Mouse (Mus musculus) kidney, postnatal 0 days (tissue): ENCODE measurements around the gene Gli3. TPM values are rescaled to one million over a fixed set of nuclear protein-coding genes. Genes with fewer than 3 reads are reported as not detected.

Source experiments
- ATAC-seq: fragments of 200-750 bp; cut with Nextera tagmentation; replicated peaks from 2 replicates; pipeline ENCODE4 v1.8.0; 2017; ENCODE audit warnings: low read depth, moderate number of reproducible peaks, moderate TSS enrichment, moderate library complexity; ENCODE audit not compliant: low FRiP score
- DNase-seq: peaks from one replicate; pipeline ENCODE4 v3.0.0-alpha.2; 2016; ENCODE audit warnings: low spot score
- H3K27ac ChIP-seq: fragments of 300-500 bp; sonication (generic); 2 replicates; pipeline ENCODE4 v1.5.1; 2014; ENCODE audit warnings: mild to moderate bottlenecking
- H3K27me3 ChIP-seq: fragments of 300-500 bp; sonication (generic); 2 replicates; pipeline ENCODE4 v1.6.1; 2014; ENCODE audit warnings: low read length, mixed read lengths; ENCODE audit not compliant: insufficient read depth
- H3K36me3 ChIP-seq: fragments of 300-500 bp; sonication (generic); 2 replicates; pipeline ENCODE4 v1.6.1; 2014; ENCODE audit warnings: low read length, mixed read lengths; ENCODE audit not compliant: insufficient read depth
- H3K4me1 ChIP-seq: fragments of 300-500 bp; sonication (generic); replicated peaks from 2 replicates; pipeline ENCODE4 v1.6.1; 2014; ENCODE audit warnings: antibody characterized with exemption, low read length, mixed read lengths; ENCODE audit not compliant: insufficient read depth
- H3K4me2 ChIP-seq: fragments of 300-500 bp; sonication (generic); 2 replicates; pipeline ENCODE4 v1.6.1; 2014; ENCODE audit warnings: mild to moderate bottlenecking, low read length, moderate library complexity, mixed read lengths
- H3K4me3 ChIP-seq: fragments of 300-500 bp; sonication (generic); replicated peaks from 2 replicates; pipeline ENCODE4 v1.5.1; 2014; ENCODE audit warnings: low read depth, low read length
- H3K9ac ChIP-seq: fragments of 300-500 bp; sonication (generic); 2 replicates; pipeline ENCODE4 v1.6.1; 2014; ENCODE audit warnings: low read depth, low read length
- H3K9me3 ChIP-seq: fragments of 300-500 bp; sonication (generic); replicated peaks from 2 replicates; pipeline ENCODE4 v1.6.1; 2016; ENCODE audit warnings: low read length, inconsistent platforms, mixed read lengths
- CTCF ChIP-seq: IDR thresholded peaks from 2 replicates; pipeline ENCODE4 v1.5.1; 2016; ENCODE audit warnings: antibody characterized with exemption, low read depth, mild to moderate bottlenecking, moderate library complexity
- WGBS: fragments of 180-500 bp; shearing (Covaris S2); extraction: QIAGEN DNeasy Blood & Tissue Kit; methylation state at CpG from one replicate; pipeline ENCODE4 v1.1.7; 2014; 5-methylcytosine and 5-hydroxymethylcytosine counted together
- polyA plus RNA-seq: library from polyadenylated mRNA; unstranded; fragments of >200 nt; fragmentation: Nextera tagmentation; extraction: Ambion mirVana; gene quantifications from 2 replicates; pipeline ENCODE4 v1.2.1, GENCODE M21; 2015

Gli3 gene
- polyA plus RNA-seq, 1 experiment from 2014 or later = 7.7 TPM

GRCm38 (mm10) chr13:15714331-15714725, 251.3 kb downstream of the Gli3 start:
- no peaks in the 10 kb centered on the region for H3K4me1 ChIP-seq
- no peak overlapping the region for H3K9ac ChIP-seq
- H3K4me3 ChIP-seq = no peak overlapping the region
- WGBS = 85% methylated on average over 4 of the region's 4 CpGs
- no peak overlapping the region for H3K4me2 ChIP-seq
- no peak for ATAC-seq
- H3K36me3 ChIP-seq = no peaks in the 10 kb centered on the region; the same call in 1 of the 2 replicates
- H3K27me3 ChIP-seq = no peaks in the 10 kb centered on the region
- no peaks in the 10 kb centered on the region for H3K9me3 ChIP-seq
- TF ChIP-seq CTCF = no peak
- H3K27ac ChIP-seq = no peak overlapping the region
- no peak for DNase-seq

DNA sequence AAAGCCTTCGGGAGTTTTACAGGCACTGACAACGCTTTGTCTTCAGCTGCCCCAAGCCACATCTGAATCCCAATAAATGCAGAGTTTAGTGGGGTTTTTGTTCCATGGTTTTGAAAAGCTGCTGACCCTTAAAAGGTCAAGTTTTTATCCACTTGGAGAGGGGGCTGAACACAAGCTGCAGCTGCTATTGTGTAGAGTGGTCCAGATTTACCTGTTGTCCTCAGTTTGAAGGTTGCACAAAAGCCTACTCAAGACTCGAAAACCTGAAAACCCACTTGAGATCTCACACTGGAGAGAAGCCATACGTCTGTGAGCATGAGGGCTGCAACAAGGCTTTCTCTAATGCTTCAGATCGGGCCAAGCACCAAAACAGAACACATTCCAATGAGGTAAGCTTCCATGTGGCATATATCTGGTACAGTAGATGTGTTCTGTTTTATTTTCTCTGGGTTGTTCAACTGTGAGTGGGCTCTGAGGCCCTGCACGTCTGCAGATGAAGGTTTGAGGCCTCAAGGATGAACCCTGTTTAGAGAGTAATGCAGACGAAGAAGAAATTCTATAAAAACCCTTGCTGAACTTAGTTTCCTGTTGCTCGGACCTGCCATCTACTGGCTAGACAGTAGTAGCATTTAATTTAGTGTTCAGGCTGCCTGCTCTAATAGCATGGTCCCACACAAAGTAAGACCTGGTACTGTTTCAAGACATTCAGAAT, 251.8 kb downstream of the Gli3 start:
- H3K9me3 ChIP-seq = no peaks in the 10 kb centered on the region
- ATAC-seq = no peak; the same call in 1 of the 2 replicates
- no peaks in the 10 kb centered on the region for H3K4me1 ChIP-seq
- no peak overlapping the region for H3K4me3 ChIP-seq
- H3K27ac ChIP-seq = no peak overlapping the region
- no peak overlapping the region for H3K4me2 ChIP-seq
- H3K27me3 ChIP-seq = no peaks in the 10 kb centered on the region
- H3K36me3 ChIP-seq = peaks cover 1% of the 10 kb centered on the region; the same call in 1 of the 2 replicates
- TF ChIP-seq CTCF = peak; percentile 90
- 58% methylated on average over 8 of the region's 8 CpGs for WGBS
- H3K9ac ChIP-seq = no peak overlapping the region
- DNase-seq = peak; percentile 91

DNA sequence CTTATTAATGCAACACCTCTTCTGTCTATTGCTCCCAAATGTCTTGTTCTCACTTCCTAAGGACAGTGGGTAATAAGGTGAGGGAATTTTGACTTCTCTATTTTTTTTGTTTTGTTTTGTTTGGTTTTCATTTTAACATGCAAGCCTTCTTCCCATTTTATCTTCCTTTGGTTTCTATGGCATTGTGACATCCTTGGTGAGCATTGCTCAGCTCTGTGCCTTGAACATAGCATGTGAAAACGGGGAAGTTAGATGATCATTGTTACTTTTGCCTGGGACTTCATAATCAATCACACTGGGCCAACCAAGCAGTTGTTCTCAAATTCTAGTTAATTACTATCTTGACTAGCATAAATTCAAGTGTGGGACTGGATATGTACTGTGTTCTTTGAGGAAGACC, 258.4 kb downstream of the Gli3 start:
- no peaks in the 10 kb centered on the region for H3K27me3 ChIP-seq
- H3K4me1 ChIP-seq = no peaks in the 10 kb centered on the region
- peaks cover 15% of the 10 kb centered on the region; the same call in 1 of the 2 replicates for H3K36me3 ChIP-seq
- TF ChIP-seq CTCF = no peak
- H3K4me3 ChIP-seq = no peak overlapping the region
- no peak overlapping the region for H3K27ac ChIP-seq
- no peak overlapping the region for H3K9ac ChIP-seq
- no peak overlapping the region for H3K4me2 ChIP-seq
- DNase-seq = no peak
- H3K9me3 ChIP-seq = no peaks in the 10 kb centered on the region
- 87% methylated on average over 1 of the region's 1 CpGs for WGBS
- no peak for ATAC-seq

DNA sequence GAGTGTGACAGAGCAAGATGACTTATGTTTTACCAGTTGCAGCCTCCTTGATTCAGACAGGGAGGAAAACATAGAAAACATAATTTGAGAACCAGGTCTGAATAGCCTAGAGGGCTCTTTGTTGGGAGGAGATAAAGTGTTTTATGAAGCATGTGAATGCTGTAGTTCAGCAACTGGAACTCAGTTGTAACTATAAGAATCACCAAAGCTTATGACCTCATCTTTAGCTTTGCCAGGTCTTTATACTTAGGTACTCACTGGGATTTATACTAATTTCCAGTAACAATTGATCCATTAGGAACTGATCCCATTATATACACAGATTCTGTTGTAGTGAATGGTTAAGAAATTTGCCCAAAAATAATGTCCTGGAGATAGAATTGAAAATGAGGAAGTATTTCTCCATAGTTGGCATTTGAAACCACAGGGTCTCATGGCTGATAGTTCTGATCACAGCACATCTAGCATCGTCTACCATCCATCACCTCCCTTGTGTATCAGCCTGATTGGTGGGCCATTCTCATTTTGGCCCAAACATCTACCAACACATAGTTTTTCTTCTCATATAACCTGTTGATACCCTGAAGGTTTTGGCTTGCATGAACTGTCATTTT, 259.8 kb downstream of the Gli3 start:
- Histone ChIP-seq H3K27ac (no peak overlapping the region), H3K4me3 (no peak overlapping the region), H3K9ac (no peak overlapping the region), H3K36me3 (peaks cover 15% of the 10 kb centered on the region; the same call in 1 of the 2 replicates), H3K4me2 (no peak overlapping the region), H3K27me3 (no peaks in the 10 kb centered on the region), H3K4me1 (no peaks in the 10 kb centered on the region), H3K9me3 (no peaks in the 10 kb centered on the region)
- no peak for TF ChIP-seq CTCF
- WGBS = 97% methylated on average over 1 of the region's 1 CpGs
- no peak for ATAC-seq
- no peak for DNase-seq

DNA sequence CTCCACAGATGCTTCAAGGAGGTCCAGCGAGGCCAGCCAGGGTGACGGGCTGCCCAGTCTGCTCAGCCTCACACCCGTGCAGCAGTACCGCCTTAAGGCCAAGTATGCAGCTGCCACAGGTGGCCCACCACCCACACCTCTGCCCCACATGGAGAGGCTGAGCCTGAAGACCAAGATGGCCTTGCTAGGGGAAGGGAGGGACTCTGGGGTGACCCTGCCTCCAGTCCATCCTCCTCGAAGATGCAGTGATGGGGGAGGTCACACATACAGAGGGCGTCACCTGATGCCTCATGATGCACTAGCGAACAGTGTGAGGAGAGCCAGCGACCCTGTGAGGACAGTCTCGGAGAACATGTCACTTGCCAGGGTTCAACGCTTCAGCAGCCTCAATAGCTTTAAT, 261.7 kb downstream of the Gli3 start:
- no peak overlapping the region for H3K4me3 ChIP-seq
- peaks cover 15% of the 10 kb centered on the region; the same call in 1 of the 2 replicates for H3K36me3 ChIP-seq
- H3K4me2 ChIP-seq = no peak overlapping the region
- H3K27ac ChIP-seq = no peak overlapping the region
- no peaks in the 10 kb centered on the region for H3K27me3 ChIP-seq
- no peaks in the 10 kb centered on the region for H3K4me1 ChIP-seq
- TF ChIP-seq CTCF = no peak
- DNase-seq (no peak), ATAC-seq (peak; percentile 60; the same call in 1 of the 2 replicates)
- 85% methylated on average over 10 of the region's 10 CpGs for WGBS
- H3K9ac ChIP-seq = no peak overlapping the region
- H3K9me3 ChIP-seq = no peaks in the 10 kb centered on the region

DNA sequence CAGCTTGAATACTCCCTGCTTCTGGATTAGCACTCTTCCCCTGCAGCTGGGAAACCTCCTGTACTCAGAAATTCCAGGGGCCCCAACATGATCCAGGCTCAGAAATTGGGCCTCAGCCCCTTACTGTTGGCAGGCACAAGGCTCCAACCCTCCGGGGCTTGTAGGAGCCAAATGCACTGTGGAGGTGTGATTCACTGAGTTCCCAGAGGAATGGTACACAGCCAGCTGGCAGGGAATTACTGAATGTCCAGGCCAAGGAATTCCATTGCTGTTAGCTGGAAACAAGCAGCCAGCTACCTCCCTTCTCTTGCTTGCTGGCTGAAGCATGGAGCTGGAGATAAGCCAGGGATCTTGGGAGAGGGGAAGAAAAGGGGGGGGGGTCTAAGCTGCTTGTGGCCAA, 278.7 kb downstream of the Gli3 start:
- Histone ChIP-seq H3K9ac (no peak overlapping the region), H3K9me3 (no peaks in the 10 kb centered on the region), H3K36me3 (no peaks in the 10 kb centered on the region), H3K27ac (no peak overlapping the region), H3K27me3 (no peaks in the 10 kb centered on the region), H3K4me2 (no peak overlapping the region), H3K4me3 (no peak overlapping the region), H3K4me1 (no peaks in the 10 kb centered on the region)
- 24% methylated on average over 1 of the region's 1 CpGs for WGBS
- peak; percentile 56 for DNase-seq
- TF ChIP-seq CTCF = no peak
- ATAC-seq = no peak
